Comparison of ENCODE assay signal across 24 mouse cellular contexts in the genomic region with DNA sequence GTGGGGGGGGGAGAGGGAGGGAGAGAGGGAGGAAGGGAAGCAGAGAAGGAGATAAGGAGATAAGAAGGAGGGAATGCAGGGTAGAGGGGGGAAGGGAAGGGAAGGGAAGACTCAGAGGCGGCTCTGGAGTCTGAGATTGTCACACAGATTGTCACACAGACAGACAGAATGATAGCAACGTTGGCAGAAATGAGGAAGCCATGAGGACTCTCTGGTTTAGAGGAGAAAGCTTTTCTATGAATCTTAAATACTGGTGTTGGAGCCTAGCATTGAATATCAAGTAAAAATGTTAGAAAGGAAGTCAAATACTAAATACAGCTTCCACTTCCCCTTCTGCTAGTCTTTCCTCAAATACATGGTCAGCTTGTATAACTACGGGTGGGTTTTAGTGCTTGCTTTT.
A peak's percentile ranks its signal among the peaks of the same experiment; 100 is the strongest.
DNase-seq lines count a peak whose midpoint lies in the region; ATAC-seq and TF ChIP-seq lines count a peak whose summit lies in the region.
"Had no signal": no experiment of that assay in that cellular context is flagged by ENCODE, and none has a peak within 500 bp of the region (broad histone marks: within the 10 kb centered on the region; RNA-seq: fewer than 3 reads in every experiment).

No protein-coding gene starts in this region.

- peak; percentile 21 for DNase-seq in heart, adult 11 months
- DNase-seq in heart, adult 8-10 months (ENCODE audit: low spot score): no peak
- peak; percentile 16 for DNase-seq in lung, postnatal 0 days (ENCODE audit: low spot score)
- no peak for DNase-seq in lung, postnatal 25 days (ENCODE audit: low spot score)
- peak; percentile 7 for DNase-seq in induced T-regulatory cell, adult 2 months (ENCODE audit: low read depth)
- no peak for DNase-seq in left cerebral cortex, adult 8-10 months (ENCODE audit: low spot score in 2 of 2)
- no peak for DNase-seq in cerebellum, postnatal 25 days
- DNase-seq: cerebellum, adult 8-10 months; gastrocnemius, postnatal 14 days; heart, postnatal 4 days; kidney, postnatal 25 days; liver, embryonic 13.5 days; right cerebral cortex, postnatal 14 days; spleen, adult 18-20 months had no signal

- no peaks in the 10 kb centered on the region for H3K36me3 ChIP-seq in lung, postnatal 0 days (ENCODE audit: insufficient read depth, low read length)
- H3K36me3 ChIP-seq: embryonic facial prominence, embryonic 15.5 days; forebrain, embryonic 10.5 days; hindbrain, embryonic 15.5 days; intestine, embryonic 15.5 days; liver, embryonic 13.5 days; midbrain, embryonic 12.5 days had no signal

- no peak for TF ChIP-seq EP300 in lung, postnatal 0 days (IDR thresholded peaks at IDR 0.05)

- no peak overlapping the region for H3K4me3 ChIP-seq in lung, postnatal 0 days (ENCODE audit: low read depth, low read length)
- H3K4me3 ChIP-seq: embryonic facial prominence, embryonic 15.5 days; forebrain, embryonic 10.5 days; heart, adult 2 months; hindbrain, embryonic 15.5 days; intestine, embryonic 15.5 days; liver, embryonic 13.5 days; midbrain, embryonic 12.5 days had no signal

- H3K27me3 ChIP-seq in lung, postnatal 0 days (replicated peaks; ENCODE audit: insufficient read depth, low read length): no peaks in the 10 kb centered on the region
- H3K27me3 ChIP-seq: embryonic facial prominence, embryonic 15.5 days; hindbrain, embryonic 15.5 days; intestine, embryonic 15.5 days; liver, embryonic 13.5 days; midbrain, embryonic 12.5 days had no signal

- no peak overlapping the region for H3K4me2 ChIP-seq in lung, postnatal 0 days (replicated peaks; ENCODE audit: low read depth, low read length)
- H3K4me2 ChIP-seq: embryonic facial prominence, embryonic 15.5 days; hindbrain, embryonic 15.5 days; intestine, embryonic 15.5 days; liver, embryonic 13.5 days; lung, embryonic 14.5 days; midbrain, embryonic 12.5 days had no signal

- no peak overlapping the region for H3K9ac ChIP-seq in lung, postnatal 0 days (replicated peaks; ENCODE audit: low read depth)
- H3K9ac ChIP-seq: embryonic facial prominence, embryonic 15.5 days; hindbrain, embryonic 15.5 days; intestine, embryonic 15.5 days; liver, embryonic 13.5 days; lung, embryonic 14.5 days; midbrain, embryonic 12.5 days had no signal

- no peaks in the 10 kb centered on the region for H3K9me3 ChIP-seq in lung, postnatal 0 days (ENCODE audit: low read length)
- H3K9me3 ChIP-seq: embryonic facial prominence, embryonic 15.5 days; forebrain, embryonic 10.5 days; hindbrain, embryonic 15.5 days; intestine, embryonic 15.5 days; liver, embryonic 13.5 days; midbrain, embryonic 12.5 days had no signal

- no peak for TF ChIP-seq CTCF in lung, postnatal 0 days (IDR thresholded peaks at IDR 0.05)

- no peak overlapping the region for H3K27ac ChIP-seq in lung, postnatal 0 days (ENCODE audit: low read length)
- H3K27ac ChIP-seq: embryonic facial prominence, embryonic 15.5 days; forebrain, embryonic 10.5 days; heart, adult 2 months; hindbrain, embryonic 15.5 days; intestine, embryonic 15.5 days; liver, embryonic 13.5 days; midbrain, embryonic 12.5 days had no signal

- ATAC-seq in lung, postnatal 0 days: no peak
- no peak for ATAC-seq in erythroblast, adult 5-6 weeks (replicated peaks; ENCODE audit: low FRiP score, poor library complexity, severe bottlenecking)
- ATAC-seq: activated CD4-positive, CD25-positive, alpha-beta regulatory T cell, adult 4 months; forebrain, embryonic 16.5 days; intestine, embryonic 15.5 days had no signal

- WGBS in lung, postnatal 0 days: 16% methylated on average over 3 of the region's 3 CpGs

- peaks cover 4% of the 10 kb centered on the region; the same call in 1 of the 2 replicates for H3K4me1 ChIP-seq in lung, postnatal 0 days (ENCODE audit: insufficient read depth, low read depth, low read length)
- H3K4me1 ChIP-seq: hindbrain, embryonic 15.5 days; liver, embryonic 13.5 days; midbrain, embryonic 12.5 days had no signal

Comparison
In these comparisons a context has a peak if more than half of its experiments do, and no peak if none do; other contexts are left out.
1. DNase-seq: peak in heart, adult 11 months (single experiment), lung, postnatal 0 days (single experiment) and induced T-regulatory cell, adult 2 months (single experiment); none in heart, adult 8-10 months (single experiment), lung, postnatal 25 days (single experiment), left cerebral cortex, adult 8-10 months (0 of 2) and cerebellum, postnatal 25 days (0 of 2).